Mouse (Mus musculus) MEL (cell line): ENCODE data around the gene Gm6583. TPM values are rescaled to one million over a fixed set of nuclear protein-coding genes. Genes with fewer than 3 reads are reported as not detected.

Experiments
- DNase-seq: peaks from one replicate; pipeline ENCODE4 v3.0.0; 2011; ENCODE audit warnings: low read depth, low spot score
- H3K27ac ChIP-seq: 2 replicates; pipeline ENCODE4 v1.5.1; 2012; ENCODE audit warnings: low read depth, mild to moderate bottlenecking, control low read depth, low read length, moderate library complexity; ENCODE audit not compliant: control insufficient read depth
- H3K27me3 ChIP-seq, 2 experiments: fragments of 150-350 bp in 1 of 2; sonication (generic) in 1 of 2; 2 replicates each; pipeline ENCODE4 v1.6.1; 2012; ENCODE audit warnings: low read length in 2 of 2, mild to moderate bottlenecking in 2 of 2, improper control_type of control experiment in 1 of 2, moderate library complexity in 1 of 2; ENCODE audit not compliant: insufficient read depth in 2 of 2, control insufficient read depth in 1 of 2
- H3K36me3 ChIP-seq, 2 experiments: 2 replicates each; pipeline ENCODE4 v1.6.1; 2012 to 2014; ENCODE audit warnings: low read length in 2 of 2, improper control_type of control experiment in 1 of 2, inconsistent platforms in 1 of 2, mild to moderate bottlenecking in 1 of 2; ENCODE audit not compliant: insufficient read depth in 2 of 2, control insufficient read depth in 1 of 2
- H3K4me1 ChIP-seq, 2 experiments: fragments of 150-350 bp in 1 of 2; sonication (generic) in 1 of 2; 2 replicates each; pipeline ENCODE4 v1.6.1; 2012; ENCODE audit warnings: low read length in 2 of 2, improper control_type of control experiment in 1 of 2, mild to moderate bottlenecking in 1 of 2; ENCODE audit not compliant: insufficient read depth in 2 of 2, control insufficient read depth in 1 of 2
- H3K4me3 ChIP-seq, 2 experiments: fragments of 150-350 bp in 1 of 2; sonication (generic) in 1 of 2; 2 replicates each; pipeline ENCODE4 v1.5.1; 2012; ENCODE audit warnings: low read depth in 2 of 2, low read length in 2 of 2, mild to moderate bottlenecking in 2 of 2, moderate library complexity in 2 of 2, control low read depth in 1 of 2, improper control_type of control experiment in 1 of 2; ENCODE audit not compliant: control insufficient read depth in 1 of 2, insufficient read depth in 1 of 2
- H3K79me2 ChIP-seq: 2 replicates; pipeline ENCODE4 v1.6.1; 2012; ENCODE audit warnings: mild to moderate bottlenecking, low read length, moderate library complexity; ENCODE audit not compliant: control insufficient read depth, poor library complexity, insufficient read depth
- H3K9ac ChIP-seq: 2 replicates; pipeline ENCODE4 v1.6.1; 2012; ENCODE audit warnings: low read depth, mild to moderate bottlenecking, control low read depth, low read length, moderate library complexity; ENCODE audit not compliant: control insufficient read depth, poor library complexity, severe bottlenecking
- H3K9me3 ChIP-seq: fragments of 150-350 bp; sonication (generic); replicated peaks from 2 replicates; pipeline ENCODE4 v1.6.1; 2012; ENCODE audit warnings: mild to moderate bottlenecking, low read length, improper control_type of control experiment, moderate library complexity; ENCODE audit not compliant: insufficient read depth
- CTCF ChIP-seq, 3 experiments: IDR thresholded peaks in 2 of 3; conservative IDR thresholded peaks in 1 of 3; 2 replicates each; pipeline ENCODE4 v1.5.1; 2011 to 2012; ENCODE audit warnings: low read length in 3 of 3, low read depth in 2 of 3, mild to moderate bottlenecking in 2 of 3, improper control_type of control experiment in 1 of 3, inconsistent platforms in 1 of 3, mixed read lengths in 1 of 3, moderate library complexity in 1 of 3; ENCODE audit not compliant: control insufficient read depth in 1 of 3, insufficient read depth in 1 of 3, poor library complexity in 1 of 3, severe bottlenecking in 1 of 3
- E2F4 ChIP-seq: IDR thresholded peaks from 2 replicates; pipeline ENCODE4 v1.6.1; 2011; ENCODE audit warnings: low read depth, low read length, improper control_type of control experiment, borderline replicate concordance
- ETS1 ChIP-seq: IDR thresholded peaks from 2 replicates; pipeline ENCODE4 v1.6.1; 2012; ENCODE audit warnings: low read depth, mild to moderate bottlenecking, inconsistent platforms, low read length, improper control_type of control experiment, moderate library complexity
- GABPA ChIP-seq: IDR thresholded peaks from 2 replicates; pipeline ENCODE4 v1.6.1; 2012; ENCODE audit warnings: low read depth, mild to moderate bottlenecking, inconsistent platforms, low read length, improper control_type of control experiment, moderate library complexity
- HCFC1 ChIP-seq: IDR thresholded peaks from 2 replicates; pipeline ENCODE4 v1.6.1; 2012; ENCODE audit warnings: low read depth, mild to moderate bottlenecking, inconsistent platforms, low read length, improper control_type of control experiment, moderate library complexity
- JUND ChIP-seq: IDR thresholded peaks from 2 replicates; pipeline ENCODE4 v1.6.1; 2011; ENCODE audit warnings: low read depth, mild to moderate bottlenecking, improper control_type of control experiment, low read length
- MYC ChIP-seq: IDR thresholded peaks from 2 replicates; pipeline ENCODE4 v1.6.1; 2011; ENCODE audit warnings: low read depth, mild to moderate bottlenecking, low read length, improper control_type of control experiment, moderate library complexity
- NELFE ChIP-seq: IDR thresholded peaks from 2 replicates; pipeline ENCODE4 v1.6.1; 2011; ENCODE audit warnings: low read depth, low read length, improper control_type of control experiment
- POLR2A ChIP-seq, 2 experiments: IDR thresholded peaks; 2 replicates each; pipeline ENCODE4 v1.6.1; 2011 to 2012; ENCODE audit warnings: low read length in 2 of 2, mild to moderate bottlenecking in 2 of 2, control low read depth in 1 of 2, improper control_type of control experiment in 1 of 2, low read depth in 1 of 2, moderate library complexity in 1 of 2; ENCODE audit not compliant: control insufficient read depth in 1 of 2, insufficient read depth in 1 of 2, poor library complexity in 1 of 2
- RAD21 ChIP-seq: IDR thresholded peaks from 2 replicates; pipeline ENCODE4 v1.6.1; 2011; ENCODE audit warnings: mild to moderate bottlenecking, low read depth, low read length, improper control_type of control experiment
- SIN3A ChIP-seq: IDR thresholded peaks from 2 replicates; pipeline ENCODE4 v1.6.1; 2012; ENCODE audit warnings: low read length, improper control_type of control experiment, inconsistent platforms
- SMC3 ChIP-seq: IDR thresholded peaks from 2 replicates; pipeline ENCODE4 v1.6.1; 2011; ENCODE audit warnings: low read depth, low read length, improper control_type of control experiment
- TAL1 ChIP-seq: IDR thresholded peaks from 2 replicates; pipeline ENCODE4 v1.6.1; 2012; ENCODE audit warnings: mild to moderate bottlenecking, inconsistent platforms, low read length, moderate library complexity, mixed read lengths
- TBP ChIP-seq: IDR thresholded peaks from 2 replicates; pipeline ENCODE4 v1.8.0; 2011; ENCODE audit warnings: low read depth, low read length, improper control_type of control experiment
- USF1 ChIP-seq: IDR thresholded peaks from 2 replicates; pipeline ENCODE4 v1.6.1; 2014; ENCODE audit warnings: low read depth, mild to moderate bottlenecking, inconsistent platforms, low read length, improper control_type of control experiment, moderate library complexity
- USF2 ChIP-seq, 2 experiments: IDR thresholded peaks; 2 replicates each; pipeline ENCODE4 v1.6.1; 2011 to 2012; ENCODE audit warnings: improper control_type of control experiment in 2 of 2, low read length in 2 of 2, borderline replicate concordance in 1 of 2, inconsistent platforms in 1 of 2, low read depth in 1 of 2, mild to moderate bottlenecking in 1 of 2; ENCODE audit not compliant: insufficient read depth in 1 of 2
- ZC3H11A ChIP-seq: IDR thresholded peaks from 2 replicates; pipeline ENCODE4 v1.6.1; 2012; ENCODE audit warnings: low read depth, mild to moderate bottlenecking, inconsistent platforms, low read length, improper control_type of control experiment
- ZNF384 ChIP-seq: IDR thresholded peaks from 2 replicates; pipeline ENCODE4 v1.6.1; 2012; ENCODE audit warnings: low read depth, mild to moderate bottlenecking, inconsistent platforms, low read length, improper control_type of control experiment
- polyA plus RNA-seq, 2 experiments: library from polyadenylated mRNA; stranded (reverse) in 1 of 2; unstranded in 1 of 2; fragments of >175 nt in 1 of 2; fragments of >200 nt in 1 of 2; gene quantifications; 2 replicates each; pipeline versions ENCODE4 v1.2.1 to v1.2.4; 2012; ENCODE audit warnings: low replicate concordance in 2 of 2, low read depth in 1 of 2; ENCODE audit not compliant: insufficient read length in 2 of 2, insufficient read depth in 1 of 2, missing spikeins in 1 of 2
- total RNA-seq: library from RNA; depleted of rRNA; stranded (reverse); fragments of 300-350 nt; gene quantifications from 2 replicates; pipeline ENCODE4 v1.2.3, GENCODE M21; 2012

Gene Gm6583
- total and polyA plus RNA-seq, 3 experiments, result 0.04 to 0.11 TPM; not detected in 1

DNA sequence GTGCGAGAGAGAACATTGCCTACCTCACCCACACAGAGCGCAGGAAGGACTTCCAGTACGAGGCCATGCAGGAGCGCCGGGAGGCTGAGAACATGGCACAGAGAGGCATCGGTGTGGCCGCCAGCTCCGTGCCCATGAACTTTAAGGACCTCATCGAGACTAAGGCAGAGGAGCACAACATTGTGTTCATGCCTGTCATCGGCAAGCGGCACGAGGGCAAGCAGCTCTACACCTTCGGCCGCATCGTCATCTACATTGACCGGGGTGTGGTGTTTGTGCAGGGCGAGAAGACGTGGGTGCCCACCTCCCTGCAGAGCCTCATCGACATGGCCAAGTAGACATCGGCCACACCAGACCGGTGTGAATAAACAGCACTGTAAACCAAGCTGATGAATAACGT lies 18.8 kb downstream of the Gm6583 start:
- no peak for DNase-seq
- Histone ChIP-seq H3K79me2 (peaks cover 1% of the 10 kb centered on the region; the same call in 1 of the 2 replicates), H3K27ac (no peak overlapping the region), H3K36me3 (peaks cover 0 to 5% of the 10 kb centered on the region in 2 experiments; a peak in 3 of 4 replicates), H3K27me3 (no peaks in the 10 kb centered on the region), H3K9me3 (no peaks in the 10 kb centered on the region), H3K4me3 (no peak overlapping the region)
- TF ChIP-seq ETS1, result no peak
- TF ChIP-seq POLR2A (IDR thresholded peaks at IDR 0.05; ENCODE audit: control insufficient read depth in 1 of 2, insufficient read depth in 1 of 2, low read depth in 1 of 2, low read length in 2 of 2, poor library complexity in 1 of 2), result peak in 1 of 2 experiments; percentile 28; a peak in 1 of 4 replicates
- TF ChIP-seq, all 39 proteins: peak for 1
- no peak overlapping the region for H3K9ac ChIP-seq
- peaks cover 0 to 5% of the 10 kb centered on the region in 2 experiments; a peak in 2 of 4 replicates for H3K4me1 ChIP-seq

DNA sequence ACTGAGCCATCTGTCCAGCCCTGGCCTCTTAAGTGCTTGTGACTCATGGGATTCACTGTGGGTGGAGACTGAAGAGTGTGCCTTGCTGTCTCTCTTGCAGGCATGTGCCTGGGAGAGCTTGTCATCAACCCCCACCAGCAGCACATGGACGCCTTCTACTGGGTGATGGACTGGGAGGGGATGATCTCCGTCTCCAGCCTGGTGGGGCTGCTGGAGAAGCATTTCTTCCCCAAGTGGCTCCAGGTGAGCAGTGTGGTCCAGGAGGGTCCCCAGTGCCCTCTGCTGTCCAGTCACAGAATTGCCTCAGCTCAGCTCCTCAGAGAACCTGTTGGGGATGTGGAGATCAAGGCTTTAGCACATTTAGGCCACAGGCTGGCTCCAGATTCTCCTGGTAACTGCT lies 20.4 kb downstream of the Gm6583 start:
- Histone ChIP-seq H3K27ac (no peak overlapping the region), H3K9ac (no peak overlapping the region), H3K4me3 (no peak overlapping the region), H3K36me3 (peaks cover 0 to 5% of the 10 kb centered on the region in 2 experiments; a peak in 2 of 4 replicates), H3K79me2 (no peaks in the 10 kb centered on the region), H3K9me3 (no peaks in the 10 kb centered on the region), H3K27me3 (no peaks in the 10 kb centered on the region), H3K4me1 (no peaks in the 10 kb centered on the region)
- no peak for TF ChIP-seq TBP
- peak; percentile 61 to 72 (median 69) for TF ChIP-seq CTCF (IDR thresholded peaks at IDR 0.05 in 2 of 3, conservative IDR thresholded peaks at IDR 0.05 in 1 of 3; ENCODE audit: control insufficient read depth in 1 of 3, insufficient read depth in 1 of 3, low read depth in 2 of 3, low read length in 3 of 3, poor library complexity in 1 of 3, severe bottlenecking in 1 of 3)
- TF ChIP-seq USF1, result no peak
- TF ChIP-seq HCFC1, result no peak
- TF ChIP-seq GABPA, result no peak
- TF ChIP-seq NELFE, result no peak
- no peak for TF ChIP-seq MYC
- no peak for TF ChIP-seq E2F4
- peak; percentile 64 for TF ChIP-seq RAD21
- TF ChIP-seq ZC3H11A, result peak; percentile 54
- TF ChIP-seq ZNF384, result no peak
- TF ChIP-seq USF2 (IDR thresholded peaks at IDR 0.05; ENCODE audit: borderline replicate concordance in 1 of 2, insufficient read depth in 1 of 2, low read depth in 1 of 2, low read length in 2 of 2), result no peak
- peak; percentile 72 for TF ChIP-seq SMC3
- TF ChIP-seq JUND, result no peak
- TF ChIP-seq SIN3A, result no peak
- no peak for TF ChIP-seq TAL1
- peak; percentile 59 for DNase-seq
